Mouse (Mus musculus) liver, embryonic 14.5 days (tissue): Measurements from ENCODE around the gene Lrrc8e.
A peak's percentile ranks its signal among the peaks of the same experiment; 100 is the strongest.

Experiments
- CTCF ChIP-seq: IDR thresholded peaks from 2 replicates; pipeline ENCODE4 v1.5.1; 2016; ENCODE audit warnings: antibody characterized with exemption, low read depth, control low read depth
- EP300 ChIP-seq: IDR thresholded peaks from 2 replicates; pipeline ENCODE4 v1.6.1; 2016; ENCODE audit warnings: antibody characterized with exemption, low read depth

DNA sequence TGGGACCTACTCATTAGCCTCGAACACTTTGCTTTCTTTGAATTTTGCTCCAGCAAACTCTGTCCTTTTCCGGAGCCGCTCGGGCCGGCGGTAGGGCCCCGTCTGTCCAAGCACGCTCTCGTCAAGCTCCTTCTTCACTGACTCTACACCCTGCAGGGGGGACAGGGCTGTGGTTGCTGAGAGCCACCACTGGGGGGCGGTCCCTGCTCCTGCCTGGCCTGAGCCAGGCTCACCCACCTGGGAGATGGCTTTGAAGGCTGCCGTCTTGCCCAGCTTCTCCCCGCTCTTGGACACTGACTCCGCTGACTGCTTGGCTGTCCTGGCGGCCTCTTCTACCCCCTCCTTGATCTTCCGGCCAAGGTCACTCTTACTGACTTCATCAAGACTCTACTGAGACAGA, 41.0 kb downstream of the Lrrc8e start:
- peak; percentile 68 for TF ChIP-seq CTCF
- no peak for TF ChIP-seq EP300
